In genomic region chr3:154651192-154651821, GRCm38 (mm10) we compare ENCODE assay signal across 31 mouse cellular contexts. TPM values are rescaled to one million over a fixed set of nuclear protein-coding genes. Genes with fewer than 3 reads are reported as not detected.
DNase-seq lines count a peak whose midpoint lies in the region; ATAC-seq lines count a peak whose summit lies in the region.
"Had no signal": no experiment of that assay in that cellular context is flagged by ENCODE, and none has a peak within 500 bp of the region (broad histone marks: within the 10 kb centered on the region; RNA-seq: fewer than 3 reads in every experiment).

No protein-coding gene starts in this region.

- no peak overlapping the region for H3K27ac ChIP-seq in forebrain, embryonic 11.5 days (ENCODE audit: low read depth, low read length)
- H3K27ac ChIP-seq: embryonic facial prominence, embryonic 10.5 days; heart, embryonic 10.5 days; hindbrain, embryonic 14.5 days; kidney, postnatal 0 days; limb, embryonic 13.5 days; liver, embryonic 13.5 days; lung, embryonic 15.5 days; midbrain, embryonic 10.5 days; neural tube, embryonic 13.5 days; stomach, embryonic 15.5 days had no signal

- no peaks in the 10 kb centered on the region for H3K4me1 ChIP-seq in forebrain, embryonic 11.5 days (replicated peaks; ENCODE audit: control insufficient read depth, insufficient read depth, low read length)
- H3K4me1 ChIP-seq: liver, embryonic 13.5 days; lung, embryonic 15.5 days; stomach, embryonic 15.5 days had no signal

- no peak overlapping the region for H3K4me2 ChIP-seq in forebrain, embryonic 11.5 days (ENCODE audit: low read depth, low read length, severe bottlenecking)
- H3K4me2 ChIP-seq: hindbrain, embryonic 14.5 days; limb, embryonic 13.5 days; liver, embryonic 13.5 days; lung, embryonic 15.5 days; neural tube, embryonic 13.5 days; stomach, embryonic 15.5 days had no signal

- DNase-seq in left cerebral cortex, adult 8-10 months (ENCODE audit: low spot score in 2 of 2): peak; percentile 28 to 74
- DNase-seq in left cerebral cortex, postnatal 4 days: no peak
- DNase-seq in left cerebral cortex, postnatal 36 days (ENCODE audit: low spot score in 2 of 2): peak; percentile 55 to 61
- DNase-seq in telencephalon, adult 2 months (ENCODE audit: low read depth, low spot score): peak; percentile 80
- DNase-seq in forebrain, embryonic 11.5 days (ENCODE audit: low spot score): no peak
- no peak for DNase-seq in urinary bladder, adult 2 months (ENCODE audit: low spot score)
- DNase-seq: adrenal gland, adult 2 months; B cell, adult 2 months; cerebellum, adult 11-12 months; cerebellum, postnatal 10 days; heart, postnatal 4 days; kidney, adult 2 months; layer of hippocampus, postnatal 36 days; liver, embryonic 13.5 days; retina, postnatal 1 day; thymus, adult 18-20 months had no signal

- no peak overlapping the region for H3K9ac ChIP-seq in forebrain, embryonic 11.5 days (ENCODE audit: low read length)
- H3K9ac ChIP-seq: hindbrain, embryonic 14.5 days; limb, embryonic 13.5 days; liver, embryonic 13.5 days; lung, embryonic 15.5 days; neural tube, embryonic 13.5 days; stomach, embryonic 15.5 days had no signal

- ATAC-seq in frontal cortex, adult (ENCODE audit: low TSS enrichment): peak; percentile 72
- no peak for ATAC-seq in forebrain, embryonic 11.5 days (replicated peaks; ENCODE audit: low FRiP score)
- ATAC-seq: forebrain, embryonic 16.5 days; midbrain, embryonic 16.5 days; Patski had no signal

- no peaks in the 10 kb centered on the region for H3K36me3 ChIP-seq in forebrain, embryonic 11.5 days (ENCODE audit: control insufficient read depth, insufficient read depth, low read length)
- H3K36me3 ChIP-seq: embryonic facial prominence, embryonic 10.5 days; G1E; heart, embryonic 10.5 days; limb, embryonic 13.5 days; liver, embryonic 13.5 days; lung, embryonic 15.5 days; midbrain, embryonic 10.5 days; neural tube, embryonic 13.5 days; stomach, embryonic 15.5 days had no signal

- WGBS in forebrain, embryonic 11.5 days: 88% methylated on average over 10 of the region's 10 CpGs

- no peaks in the 10 kb centered on the region for H3K9me3 ChIP-seq in forebrain, embryonic 11.5 days (ENCODE audit: control insufficient read depth, low read length)
- H3K9me3 ChIP-seq: embryonic facial prominence, embryonic 10.5 days; heart, embryonic 10.5 days; limb, embryonic 13.5 days; liver, embryonic 13.5 days; lung, embryonic 15.5 days; midbrain, embryonic 10.5 days; neural tube, embryonic 13.5 days; stomach, embryonic 15.5 days had no signal

- intact Hi-C loops in left cerebral cortex, postnatal 4 days (cut with DNase I): loop anchor here (5.0 to 10.0 kb wide), 3 partner anchors 163 to 1913 kb away; partner anchors contain the start of genes Fpgt, Lrriq3 and Negr1
- intact Hi-C loops in left cerebral cortex, postnatal 36 days (cut with DNase I): loop anchor here (5.0 to 10.0 kb wide), 5 partner anchors 166 to 1911 kb away; partner anchors contain the start of genes Fpgt, Lrriq3 and Negr1

- no peak overlapping the region for H3K4me3 ChIP-seq in forebrain, embryonic 11.5 days (ENCODE audit: low read depth, low read length)
- H3K4me3 ChIP-seq: embryonic facial prominence, embryonic 10.5 days; heart, embryonic 10.5 days; limb, embryonic 13.5 days; liver, embryonic 13.5 days; lung, embryonic 15.5 days; midbrain, embryonic 10.5 days; myocyte; neural tube, embryonic 13.5 days; stomach, embryonic 15.5 days had no signal

- no peaks in the 10 kb centered on the region for H3K27me3 ChIP-seq in forebrain, embryonic 11.5 days (ENCODE audit: control insufficient read depth, insufficient read depth, low read length)
- H3K27me3 ChIP-seq: liver, embryonic 13.5 days had no signal

RNA-seq across cellular contexts. Expression of gene Erich3, which starts 12.4 kb away (rescaled TPM):
- total RNA-seq in left cerebral cortex, adult 8-10 months (2022): 10 to 100 TPM; 13.9 to 16.2 (median 14.9) TPM
- total RNA-seq in left cerebral cortex, postnatal 4 days (2021): 1 to 10 TPM; 3.4 to 5.0 TPM
- total RNA-seq in left cerebral cortex, postnatal 36 days (2021): 10 to 100 TPM in 1 of 2 experiments, 1 to 10 TPM in 1; 9.7 to 10.3 TPM
- polyA plus RNA-seq in forebrain, embryonic 11.5 days (2014; fragmentation: Nextera tagmentation; extraction: Ambion mirVana): 0.39 and 0.47 TPM in 2 replicates
- 0.03 and 0.04 TPM in 2 replicates for polyA plus RNA-seq in urinary bladder, adult 2 months (2012; rRNA removed)
- polyA plus RNA-seq: G1E; kidney, postnatal 0 days; liver, embryonic 13.5 days; myocyte had no signal

RNA-seq across cellular contexts. Expression of gene Tyw3, which starts 54.4 kb away (rescaled TPM):
- 10 to 100 TPM; 11.4 to 14.2 (median 12.7) TPM for total RNA-seq in left cerebral cortex, adult 8-10 months (2022)
- 1 to 10 TPM; 6.4 to 9.4 TPM for total RNA-seq in left cerebral cortex, postnatal 4 days (2021)
- total RNA-seq in left cerebral cortex, postnatal 36 days (2021): 10 to 100 TPM; 12.3 to 14.7 TPM
- polyA plus RNA-seq in forebrain, embryonic 11.5 days (2014; fragmentation: Nextera tagmentation; extraction: Ambion mirVana): 20.5 and 21.5 TPM in 2 replicates
- polyA plus RNA-seq in urinary bladder, adult 2 months (2012; rRNA removed): 6.0 and 7.9 TPM in 2 replicates

RNA-seq across cellular contexts. Expression of gene Cryz, which starts 54.8 kb away (rescaled TPM):
- total RNA-seq in left cerebral cortex, adult 8-10 months (2022): 10 to 100 TPM; 18.4 to 26.9 (median 20.8) TPM
- total RNA-seq in left cerebral cortex, postnatal 4 days (2021): 10 to 100 TPM in 1 of 2 experiments, 1 to 10 TPM in 1; 8.6 to 10.9 TPM
- total RNA-seq in left cerebral cortex, postnatal 36 days (2021): 10 to 100 TPM; 19.8 to 22.2 TPM
- 20.5 and 20.6 TPM in 2 replicates for polyA plus RNA-seq in forebrain, embryonic 11.5 days (2014; fragmentation: Nextera tagmentation; extraction: Ambion mirVana)
- 11.4 and 12.7 TPM in 2 replicates for polyA plus RNA-seq in urinary bladder, adult 2 months (2012; rRNA removed)

Comparison
In these comparisons a context has a peak if more than half of its experiments do, and no peak if none do; other contexts are left out.
1. DNase-seq: peak in left cerebral cortex, adult 8-10 months (2 of 2), left cerebral cortex, postnatal 36 days (2 of 2) and telencephalon, adult 2 months (single experiment); none in left cerebral cortex, postnatal 4 days (single experiment), forebrain, embryonic 11.5 days (single experiment) and urinary bladder, adult 2 months (single experiment).